Mouse (Mus musculus) T-helper 17 cell (primary cell): ENCODE data around the gene Mbtps2.

Experiments
- in situ Hi-C, 2 experiments: fragments of 300-600 bp; cut with MboI, MseI; formaldehyde crosslinking; loops; 1 replicate in 1 of 2; 2 replicates in 1 of 2; pipeline ENCODE4 v1.15.1; 2025; ENCODE audit warnings: high pct_unique_total_duplicates in 2 of 2

Mbtps2 gene

DNA sequence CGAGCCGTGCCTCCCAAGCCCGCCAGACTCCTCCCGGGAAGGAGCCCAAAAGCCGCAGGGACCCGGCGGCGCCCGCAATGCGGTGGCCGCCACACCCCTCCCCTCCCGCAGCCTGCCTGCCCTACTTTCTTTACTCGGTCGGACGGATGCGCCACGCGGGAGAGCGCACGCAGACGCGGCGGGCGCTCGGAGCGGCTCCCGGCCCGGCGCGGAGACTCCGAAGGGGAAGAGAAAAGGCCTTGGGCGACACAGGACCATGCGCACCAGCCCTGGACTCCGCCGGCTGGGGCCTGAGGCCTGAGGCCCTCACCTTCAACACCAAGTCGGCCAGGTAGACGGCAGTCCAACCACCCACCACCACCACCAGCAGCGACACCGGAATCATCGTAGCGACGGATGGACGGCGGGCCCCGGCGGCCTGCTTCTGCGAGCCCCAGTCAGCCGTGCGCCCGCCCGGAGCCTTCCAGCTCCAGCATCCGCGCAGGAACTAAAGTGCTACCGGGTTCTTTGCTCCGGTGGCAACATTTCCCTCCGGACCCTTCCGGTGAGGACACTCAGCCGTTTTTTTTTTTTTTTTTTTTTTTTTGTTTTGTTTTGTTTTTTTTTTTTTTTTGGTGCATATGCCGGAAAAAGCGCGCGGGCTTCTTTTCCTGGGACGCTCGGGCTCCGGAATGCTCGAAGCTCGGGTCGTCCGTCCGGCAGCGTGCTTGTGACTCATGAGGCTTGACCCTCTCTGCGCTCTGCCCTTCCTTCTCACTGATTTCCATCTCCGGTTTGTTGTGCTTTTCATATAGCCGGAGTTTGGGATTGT, at the start of gene Mbtps2:
TSS of gene Mbtps2 (minus strand) at position 530 of the 811 bp plus-strand sequence.
- in situ Hi-C loops, result no loop called here

DNA sequence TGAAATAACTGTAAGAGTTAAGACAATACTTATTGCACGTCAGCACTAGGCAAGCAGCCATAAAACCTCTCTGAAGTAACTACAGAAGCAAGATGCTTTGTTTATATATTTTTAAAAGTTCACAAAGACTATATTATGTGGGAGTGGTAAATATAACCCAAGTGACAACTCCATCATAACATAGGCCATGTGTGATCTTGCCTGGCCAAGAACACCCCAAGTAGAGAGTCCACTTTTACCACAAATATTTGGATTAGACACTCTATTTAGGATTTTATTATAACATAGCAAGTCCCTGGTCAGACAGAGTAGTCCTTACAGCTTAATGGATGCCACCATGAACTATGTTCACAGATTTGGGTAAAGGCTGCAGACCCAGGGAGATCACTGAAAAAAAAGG, 47.9 kb upstream of the Mbtps2 start:
- in situ Hi-C loops, result loop anchor here in 1 of 2 experiments (5.0 to 10.0 kb wide), 2 partner anchors 44 to 182 kb away; no protein-coding TSS in a partner anchor

DNA sequence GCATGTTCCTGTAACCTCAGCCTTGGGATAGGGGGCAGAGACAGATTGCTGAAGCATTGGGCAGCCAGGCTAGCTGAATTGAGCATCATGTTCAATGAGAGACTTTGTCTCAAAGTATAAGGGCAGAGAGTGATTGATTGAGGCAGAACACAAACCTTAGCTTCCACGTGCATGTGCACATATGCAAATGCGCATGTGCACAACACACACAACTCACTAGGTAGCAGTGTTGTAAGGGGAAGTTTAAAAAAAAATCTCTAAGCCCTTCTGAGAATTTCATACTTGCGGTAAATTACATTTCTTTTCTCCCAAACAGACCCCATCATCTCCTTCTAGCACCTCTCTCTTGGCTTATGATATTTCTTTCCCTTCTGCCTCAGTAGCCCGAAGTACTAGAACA, 46.2 kb upstream of the Mbtps2 start:
- in situ Hi-C loops, result loop anchor here (5.0 to 10.0 kb wide), 3 partner anchors 42 to 180 kb away; no protein-coding TSS in a partner anchor

DNA sequence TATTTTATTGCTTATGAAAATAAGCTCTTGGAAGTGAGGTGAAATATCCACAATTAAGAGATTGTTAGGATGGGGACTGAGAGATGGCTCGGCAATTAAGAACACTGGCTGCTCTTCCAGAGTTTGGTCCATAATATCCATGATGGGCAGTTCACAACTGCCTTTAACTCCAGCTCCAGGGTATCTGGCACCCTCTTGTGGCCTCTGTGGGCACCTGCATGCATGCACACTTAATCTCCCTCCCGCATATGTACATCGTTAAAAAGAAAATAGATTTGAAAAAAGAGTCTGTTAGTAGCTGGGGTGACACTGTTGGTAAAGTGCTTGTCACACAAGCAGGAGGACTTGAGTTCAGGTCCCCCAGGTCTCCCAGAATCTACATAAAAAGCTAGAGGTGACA, 45.8 kb upstream of the Mbtps2 start:
- in situ Hi-C loops, result loop anchor here (5.0 to 10.0 kb wide), 2 partner anchors 177 to 179 kb away; no protein-coding TSS in a partner anchor

DNA sequence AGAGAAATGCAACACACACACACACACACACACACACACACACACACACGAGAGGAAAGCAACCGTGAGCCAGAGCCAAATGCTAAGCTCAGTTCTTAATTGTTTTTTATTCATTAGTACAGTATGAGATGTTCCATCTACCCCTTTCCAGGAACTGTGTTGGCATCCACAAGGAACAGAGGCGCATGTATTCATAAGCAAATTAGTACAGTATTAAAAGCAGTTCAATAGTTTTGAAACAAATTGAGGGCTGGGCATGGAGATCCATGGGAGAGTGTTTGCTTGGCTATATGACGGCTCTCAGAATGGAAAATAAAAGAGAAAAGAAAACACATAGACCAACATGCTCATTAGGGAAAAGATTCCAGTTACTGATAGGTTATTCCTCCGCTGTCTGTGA, 44.3 kb upstream of the Mbtps2 start:
- in situ Hi-C loops, result loop anchor here (5.0 to 10.0 kb wide), 2 partner anchors 176 to 178 kb away; no protein-coding TSS in a partner anchor

DNA sequence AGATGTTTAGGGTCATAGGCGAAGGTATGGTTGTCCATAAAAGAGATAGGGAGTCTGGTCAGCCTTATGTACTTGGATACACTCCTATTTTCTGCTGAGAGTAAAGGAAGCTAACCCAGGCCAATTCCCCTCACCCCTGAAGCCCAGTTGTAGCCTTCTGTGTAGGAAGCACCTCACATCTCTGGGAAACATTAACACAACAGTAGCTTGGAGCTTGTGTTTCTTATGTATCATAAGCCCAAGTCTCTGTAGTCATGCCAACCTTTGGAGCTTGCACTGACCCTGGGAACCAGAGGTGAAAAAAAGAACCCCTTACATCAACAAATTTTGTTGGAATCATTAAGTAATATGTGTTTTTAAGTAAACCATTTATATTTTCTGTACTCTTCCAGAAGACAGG, 38.7 kb upstream of the Mbtps2 start:
- in situ Hi-C loops, result no loop called here

DNA sequence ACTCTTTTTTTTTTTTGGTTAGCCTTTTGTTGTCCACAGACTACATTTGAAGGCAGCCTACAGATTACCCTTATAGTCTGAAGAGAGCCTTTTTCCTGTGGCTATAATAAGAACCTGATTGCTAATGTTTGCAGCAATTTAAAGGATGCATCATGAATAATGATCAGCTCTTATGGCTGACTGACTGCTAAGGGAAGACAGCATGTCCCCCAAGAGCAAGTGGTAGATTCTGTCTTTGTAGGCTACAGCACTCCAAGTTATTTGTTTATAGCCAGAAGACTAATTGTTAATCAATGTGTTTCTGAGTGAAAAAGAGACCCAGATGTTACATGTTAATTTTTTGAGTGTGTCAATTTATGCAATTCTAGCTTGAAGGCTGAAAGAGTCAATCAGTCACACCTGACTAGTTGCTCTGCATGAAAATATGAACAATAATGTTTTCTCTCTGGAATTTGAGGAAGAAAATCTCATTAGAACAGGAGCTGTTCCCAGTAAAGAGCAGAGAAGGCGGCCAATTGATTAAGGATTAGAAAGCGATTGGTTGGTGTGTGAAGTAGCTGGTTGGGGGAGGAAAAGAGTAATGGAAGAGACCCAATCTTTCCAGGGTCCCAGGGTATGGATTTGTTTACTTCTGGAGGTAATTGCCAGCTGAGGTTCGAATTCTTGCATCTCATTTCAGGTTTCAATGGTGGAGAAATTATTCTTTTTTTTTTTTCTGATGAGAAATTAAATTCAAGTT, 35.3 kb upstream of the Mbtps2 start:
- in situ Hi-C loops, result no loop called here

DNA sequence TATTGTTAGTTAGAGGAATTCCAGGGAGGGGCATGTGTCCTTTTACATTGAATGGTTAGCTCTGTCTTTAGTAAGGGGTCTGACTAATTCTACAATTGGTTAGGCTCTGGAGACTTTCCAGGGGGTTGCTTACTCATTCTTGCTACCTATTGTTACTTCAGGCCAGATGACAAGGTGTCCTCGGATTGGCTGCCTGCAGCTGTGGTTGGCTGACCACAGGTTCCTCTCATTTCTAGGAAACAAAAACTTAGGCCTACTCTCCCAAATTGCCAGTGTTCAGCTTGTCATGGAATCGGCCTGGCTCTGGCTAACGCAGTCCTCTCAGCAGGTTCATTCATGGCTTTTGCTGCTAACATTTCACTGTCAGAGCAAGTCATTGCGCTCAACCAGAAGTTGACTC, 31.8 kb upstream of the Mbtps2 start:
- in situ Hi-C loops, result no loop called here

DNA sequence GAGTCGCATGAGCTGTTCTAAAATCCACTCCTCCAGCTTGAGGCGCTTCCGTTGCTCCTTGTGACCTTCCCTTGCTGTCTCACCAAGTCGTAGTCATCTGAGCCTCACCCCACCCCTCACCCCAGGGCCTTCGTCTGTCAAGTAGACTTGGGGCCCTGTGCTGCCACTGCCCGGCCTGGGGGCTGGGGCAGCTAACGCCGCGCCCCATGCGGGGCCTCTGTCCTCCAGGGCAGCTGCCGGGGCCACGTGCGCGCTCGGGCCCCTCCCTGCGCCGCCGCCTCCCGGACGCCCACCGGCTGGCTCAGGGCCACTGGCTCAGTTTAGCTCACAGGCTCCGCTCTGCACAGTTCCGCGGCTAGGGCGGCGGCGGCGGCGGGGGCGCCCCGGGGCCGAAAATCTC, 14.4 kb upstream of the Mbtps2 start:
- in situ Hi-C loops, result no loop called here

DNA sequence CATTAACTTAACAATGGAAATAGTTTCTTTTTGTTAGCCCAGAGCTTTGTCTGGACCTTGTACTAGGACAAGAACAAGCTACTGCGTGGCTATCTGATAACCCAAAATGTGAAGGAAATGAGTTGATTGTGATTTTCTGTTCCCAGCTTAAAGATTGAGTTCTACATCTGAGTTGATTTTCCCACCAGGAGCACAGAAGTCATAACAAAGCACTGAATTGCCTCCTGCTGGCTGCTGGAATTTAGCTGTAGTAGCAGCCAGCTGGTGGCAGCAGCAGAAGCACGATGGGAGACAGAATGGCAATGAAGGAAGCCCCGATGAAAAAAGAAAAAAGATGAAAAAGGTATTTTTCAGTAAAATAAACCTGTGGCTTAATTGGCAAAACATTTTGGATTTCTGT, 2.9 kb upstream of the Mbtps2 start:
- in situ Hi-C loops, result loop anchor here in 1 of 2 experiments (5.0 kb wide), 1 partner anchor 46 kb away; no protein-coding TSS in a partner anchor

DNA sequence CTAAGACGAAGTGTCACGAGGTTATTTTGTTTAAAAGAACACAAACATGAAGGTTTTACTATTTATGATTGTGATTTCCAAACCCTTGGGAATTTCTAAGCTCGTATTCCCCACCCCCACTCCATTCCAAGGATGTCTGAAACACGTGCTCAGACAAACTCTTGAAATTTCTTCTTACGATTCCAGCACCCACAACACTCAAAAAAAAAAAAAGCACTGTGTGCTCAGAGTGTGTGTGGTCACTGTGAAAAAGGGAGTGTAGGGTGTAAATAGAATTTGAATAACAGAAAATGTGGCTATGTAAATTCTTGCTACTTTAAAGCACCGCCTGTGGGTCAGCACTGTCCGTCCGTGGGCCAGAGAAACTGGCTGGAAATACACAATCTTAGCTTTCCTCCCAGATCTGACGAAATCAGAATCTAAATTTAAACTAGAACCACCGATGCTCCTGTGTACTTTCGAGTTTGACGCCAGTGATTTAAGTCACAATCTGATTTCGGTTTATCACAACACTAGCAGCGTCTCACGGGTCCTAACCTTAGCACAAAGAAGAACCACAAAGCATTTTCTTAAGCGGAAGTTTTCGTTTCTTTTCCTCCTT, 830 bp downstream of the Mbtps2 start:
- in situ Hi-C loops, result no loop called here

DNA sequence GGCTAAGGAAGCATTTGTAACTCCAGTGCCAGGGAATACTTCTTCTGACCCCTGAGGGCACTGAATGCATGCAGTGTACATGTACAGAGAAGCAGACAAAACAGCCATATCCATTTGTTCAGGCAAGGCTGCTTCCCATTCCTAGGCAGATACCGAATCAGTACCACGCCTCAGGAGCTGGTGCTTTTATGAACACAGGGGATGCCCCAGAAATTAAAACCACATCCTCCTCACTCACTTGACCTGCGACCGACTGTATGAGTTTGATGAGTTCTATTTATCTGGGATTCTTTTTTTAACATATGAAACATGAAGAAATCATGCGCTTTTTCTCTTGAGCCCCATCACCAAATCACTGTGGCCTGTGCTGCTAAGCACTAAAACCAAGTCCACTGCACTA, 1.7 kb downstream of the Mbtps2 start:
- in situ Hi-C loops, result no loop called here

DNA sequence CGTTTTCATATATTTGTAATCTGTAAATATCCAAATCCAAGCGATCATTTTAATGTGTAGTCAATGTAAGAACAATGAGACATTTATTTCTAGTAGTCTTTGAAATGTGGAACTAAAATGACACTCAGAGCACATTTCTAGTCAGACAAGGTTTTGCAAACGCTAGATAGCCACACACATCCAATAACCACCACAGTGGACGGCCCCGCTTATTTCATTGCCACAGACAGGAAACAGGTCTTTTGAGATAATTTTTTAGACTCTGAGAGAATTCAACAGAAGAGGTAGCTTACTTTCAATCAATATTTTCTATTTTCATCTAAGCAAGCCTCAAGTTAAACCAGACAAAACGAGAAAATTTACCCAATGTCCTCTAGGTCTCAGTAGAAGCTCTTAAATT, 2.6 kb downstream of the Mbtps2 start:
- in situ Hi-C loops, result no loop called here

DNA sequence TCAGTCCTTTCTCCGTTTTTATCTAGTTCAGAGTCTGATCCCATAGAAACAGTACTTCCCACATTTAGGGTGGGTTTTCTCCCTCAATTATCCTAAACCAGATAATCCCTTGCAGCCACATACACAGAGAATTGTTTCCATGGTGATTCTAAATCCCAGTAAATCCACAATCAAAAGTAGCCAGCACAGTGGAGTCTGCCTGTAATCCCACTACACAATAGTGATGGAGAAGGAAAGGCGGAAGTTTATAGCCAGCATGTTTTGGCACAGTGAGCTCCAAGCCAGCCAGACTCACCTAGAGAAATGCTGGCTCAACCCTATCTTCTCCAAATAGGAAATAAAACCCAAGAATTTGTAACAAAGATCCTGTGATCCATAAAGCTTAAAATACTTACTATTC, 3.9 kb downstream of the Mbtps2 start:
- in situ Hi-C loops, result loop anchor here in 1 of 2 experiments (5.0 kb wide), 1 partner anchor 112 kb away; no protein-coding TSS in a partner anchor

DNA sequence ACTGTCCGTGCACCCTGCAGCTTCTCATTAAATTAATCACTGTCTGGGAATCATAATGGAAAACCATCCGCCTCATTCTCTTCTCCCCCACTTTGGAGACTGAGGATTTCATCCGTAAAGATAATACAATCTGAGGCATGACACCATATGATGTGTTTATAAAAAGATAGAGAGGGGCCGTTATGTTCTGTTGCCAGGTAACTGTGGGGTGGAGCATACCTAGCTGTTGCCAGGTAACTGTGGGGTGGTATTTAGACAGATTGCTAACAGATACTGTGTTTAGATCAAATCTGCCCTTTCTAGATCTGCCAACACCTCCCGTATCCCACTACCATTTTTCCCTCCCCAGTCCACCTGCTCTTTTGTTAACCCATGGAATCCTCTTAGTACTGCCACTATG, 11.5 kb downstream of the Mbtps2 start:
- in situ Hi-C loops, result no loop called here

DNA sequence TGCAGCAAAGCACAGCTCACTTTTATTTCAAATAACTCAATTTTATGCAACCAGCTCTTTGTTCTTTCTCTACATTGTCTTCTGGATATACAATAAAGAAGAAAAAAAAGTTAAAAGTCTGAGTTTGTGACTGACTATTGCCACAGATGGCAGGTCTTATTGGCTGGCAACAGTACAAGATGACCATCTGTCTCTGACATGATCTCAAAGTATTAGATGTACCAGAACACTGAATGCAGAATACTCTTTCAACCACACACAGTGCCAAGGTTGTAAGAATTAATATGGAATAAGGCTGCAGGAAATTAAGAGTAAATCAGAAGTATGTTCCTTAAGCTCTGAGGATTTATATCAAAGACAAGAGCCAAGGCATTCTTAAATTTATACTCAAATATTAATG, 12.1 kb downstream of the Mbtps2 start:
- in situ Hi-C loops, result no loop called here

DNA sequence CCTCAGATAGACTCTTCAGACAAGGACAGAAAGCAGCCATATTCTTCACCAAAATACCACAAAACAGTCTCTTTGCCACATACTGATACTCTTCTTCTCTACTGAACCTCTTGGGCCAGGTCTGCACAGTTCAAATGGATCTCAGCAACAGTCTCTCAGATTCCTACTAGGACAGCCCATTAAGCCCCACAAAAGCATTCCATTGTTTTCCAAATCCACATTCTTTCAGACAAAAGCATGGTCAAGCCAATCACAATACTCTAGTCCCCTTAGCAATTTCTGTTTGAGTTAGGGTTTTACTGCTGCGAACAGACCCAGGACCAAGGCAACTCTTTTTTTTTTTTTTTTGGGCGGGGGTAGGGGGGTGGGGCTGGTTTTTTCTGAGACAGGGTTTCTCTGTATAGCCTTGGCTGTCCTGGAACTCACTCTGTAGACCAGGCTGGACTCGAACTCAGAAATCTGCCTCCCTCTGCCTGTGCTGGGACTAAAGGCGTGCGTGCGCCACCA, 19.4 kb downstream of the Mbtps2 start:
- in situ Hi-C loops, result no loop called here

DNA sequence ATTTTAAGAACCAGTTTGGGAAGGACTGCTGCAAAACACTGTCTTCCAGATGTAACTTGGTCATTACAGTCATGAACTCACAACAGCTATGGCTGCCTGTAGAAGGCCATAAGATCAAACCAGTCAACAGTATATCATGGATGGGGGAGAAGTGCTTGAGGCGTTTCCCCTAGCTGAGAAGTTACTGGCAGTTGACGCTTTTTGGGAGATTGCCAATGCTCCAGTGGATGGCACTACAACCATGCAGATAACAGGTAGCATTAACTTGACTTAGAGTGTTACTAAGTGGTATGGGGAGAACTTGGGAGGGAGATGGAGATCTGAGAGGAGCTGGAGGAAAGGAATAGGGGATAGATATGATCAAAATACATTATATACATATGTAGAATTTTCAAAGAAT, 23.8 kb downstream of the Mbtps2 start:
- in situ Hi-C loops, result no loop called here

DNA sequence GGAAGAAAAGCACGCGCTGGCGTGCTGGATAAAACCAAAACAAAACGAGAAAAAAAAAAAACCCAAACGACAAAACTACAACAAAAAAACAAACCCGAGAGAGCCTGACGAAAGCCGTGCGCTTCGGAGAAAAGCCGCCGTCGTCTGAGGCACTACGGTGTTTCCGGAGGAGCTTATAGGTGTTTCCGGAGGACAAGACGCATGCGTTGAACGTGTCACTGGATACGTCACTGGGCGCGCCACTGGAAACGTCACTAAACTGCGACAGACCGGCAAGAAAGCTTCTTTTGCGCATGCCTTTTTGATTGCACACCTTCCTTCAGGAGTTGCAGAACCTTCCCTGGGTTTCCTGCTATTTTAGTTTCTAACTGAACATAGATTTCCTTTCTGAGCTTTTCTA, 29.7 kb downstream of the Mbtps2 start, which contains the start of gene Yy2:
TSS of gene Yy2 (minus strand) at position 146 of the 400 bp plus-strand sequence.
- in situ Hi-C loops, result no loop called here

DNA sequence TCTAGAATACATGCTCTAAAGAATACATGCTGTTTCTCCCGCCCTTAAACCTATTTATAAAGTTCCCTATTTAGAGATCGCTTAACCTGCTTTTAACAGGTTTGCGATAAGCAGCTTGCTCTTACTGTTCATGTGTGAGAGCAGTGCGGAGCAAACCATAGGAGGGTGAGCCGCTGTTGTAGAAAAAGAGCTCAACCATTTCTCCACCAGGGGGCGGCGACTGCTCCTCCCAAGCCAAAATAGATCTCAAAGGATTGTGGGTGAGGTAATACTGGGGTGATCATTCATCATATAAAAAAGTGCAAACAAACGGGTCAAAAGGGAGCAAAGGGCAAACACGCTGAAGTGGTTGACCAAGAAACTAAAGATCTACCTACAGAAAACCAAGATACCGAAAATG, 34.7 kb downstream of the Mbtps2 start:
- in situ Hi-C loops, result no loop called here

DNA sequence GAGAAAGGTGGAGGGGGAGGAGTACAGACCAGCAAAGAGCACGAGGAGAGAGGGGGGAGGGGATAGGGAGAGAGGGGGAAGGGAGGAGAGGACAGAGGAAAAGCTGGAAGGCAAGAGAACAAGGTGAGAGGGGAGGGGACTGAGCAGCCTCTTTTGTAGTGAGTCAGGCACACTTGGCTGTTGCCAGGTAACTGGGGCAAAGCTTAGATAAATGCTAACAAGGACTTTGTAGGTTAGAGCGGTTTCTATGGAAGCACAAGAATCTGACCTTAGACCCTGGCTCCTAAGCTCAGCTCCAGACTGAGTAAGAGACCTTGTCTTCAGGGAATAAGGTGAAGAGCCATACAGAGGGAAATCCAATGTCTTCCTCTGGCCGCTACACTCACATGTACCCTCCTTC, 51.4 kb downstream of the Mbtps2 start:
- in situ Hi-C loops, result loop anchor here in 1 of 2 experiments (10.0 kb wide), 1 partner anchor 1862 kb away; no protein-coding TSS in a partner anchor

DNA sequence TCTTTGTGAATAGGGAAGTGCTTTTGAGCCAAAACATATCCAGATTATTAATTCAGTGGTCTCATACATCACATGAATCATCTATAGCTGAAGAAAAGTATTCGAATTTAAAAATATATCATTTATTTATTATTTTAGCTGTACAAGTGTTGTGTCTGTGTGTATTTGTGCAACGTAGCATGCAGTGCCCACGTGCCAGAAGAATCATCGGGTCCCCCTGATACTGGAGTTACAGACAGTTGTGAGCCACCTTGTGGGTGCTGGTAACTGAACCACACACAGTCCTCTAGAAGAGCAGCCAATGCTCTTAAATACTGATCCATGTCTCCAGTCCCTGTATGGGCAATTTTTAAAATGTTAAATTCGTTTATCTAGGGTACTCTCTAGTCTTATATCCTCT, 92.1 kb downstream of the Mbtps2 start:
- in situ Hi-C loops, result no loop called here
